Mouse (Mus musculus) spleen, adult 18-20 months (tissue): ENCODE measurements around the gene Ascc3.

Experiments
- DNase-seq, 2 experiments: peaks; one replicate each; pipeline ENCODE4 v3.0.0; 2022; ENCODE audit warnings: mixed read lengths in 2 of 2

Gene Ascc3

DNA sequence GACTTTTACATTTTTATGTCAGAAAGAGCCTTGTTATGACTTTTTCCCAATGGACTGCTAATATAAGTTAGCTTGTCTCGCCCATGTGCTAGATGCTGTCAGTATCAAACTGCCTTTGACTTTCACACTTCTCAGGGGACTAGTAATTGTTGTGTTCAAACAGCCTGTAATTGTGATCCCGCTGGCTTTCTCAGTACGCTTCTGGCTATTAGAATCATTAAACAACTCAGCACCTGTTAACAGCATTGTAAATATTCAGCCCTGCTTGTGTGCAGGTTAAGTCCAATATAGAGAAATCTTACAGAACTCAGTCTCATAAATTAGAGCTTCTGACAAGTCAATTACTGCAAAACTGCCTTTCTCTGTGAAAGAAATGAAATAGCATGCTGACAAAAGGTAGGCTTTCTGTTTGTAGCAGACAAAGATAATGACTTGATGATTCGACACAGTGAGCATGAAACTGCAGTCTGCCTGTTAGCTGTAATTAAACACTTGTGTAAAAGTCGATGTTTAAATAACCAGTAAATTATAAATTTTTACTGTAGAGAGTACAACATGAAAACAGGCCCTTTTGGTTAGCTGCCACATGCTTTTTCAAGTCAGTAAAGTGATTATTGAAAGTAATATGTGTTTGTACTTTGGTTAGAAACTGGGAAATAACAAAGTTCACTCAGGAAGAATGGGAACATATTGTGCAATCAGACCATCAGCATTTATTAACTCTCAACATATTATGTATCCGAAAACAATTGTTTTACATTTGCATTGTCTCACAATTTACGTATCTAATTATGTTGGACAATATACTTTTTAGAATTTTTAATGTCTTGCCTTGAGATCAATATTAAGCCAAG, 171.2 kb downstream of the Ascc3 start:
- no peak for DNase-seq

DNA sequence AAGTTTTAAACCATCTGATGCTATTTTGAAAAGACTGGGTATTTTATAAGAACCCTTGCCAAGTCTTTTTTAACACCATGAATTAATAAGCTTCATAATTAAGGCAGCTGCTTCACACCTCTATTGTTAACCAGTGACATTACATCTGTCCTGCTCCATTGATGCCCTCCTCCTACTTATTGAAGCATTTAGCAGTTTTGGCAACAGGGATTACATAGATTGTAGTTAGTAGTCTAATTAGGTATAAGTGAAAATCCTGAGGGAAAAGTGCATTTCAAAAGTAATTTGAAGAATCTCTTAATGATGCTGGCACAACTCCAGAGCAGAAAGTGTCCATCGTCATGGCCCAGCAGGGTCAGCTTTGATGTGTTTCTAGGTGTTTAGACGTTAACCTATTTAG, 180.3 kb downstream of the Ascc3 start:
- DNase-seq: no peak

DNA sequence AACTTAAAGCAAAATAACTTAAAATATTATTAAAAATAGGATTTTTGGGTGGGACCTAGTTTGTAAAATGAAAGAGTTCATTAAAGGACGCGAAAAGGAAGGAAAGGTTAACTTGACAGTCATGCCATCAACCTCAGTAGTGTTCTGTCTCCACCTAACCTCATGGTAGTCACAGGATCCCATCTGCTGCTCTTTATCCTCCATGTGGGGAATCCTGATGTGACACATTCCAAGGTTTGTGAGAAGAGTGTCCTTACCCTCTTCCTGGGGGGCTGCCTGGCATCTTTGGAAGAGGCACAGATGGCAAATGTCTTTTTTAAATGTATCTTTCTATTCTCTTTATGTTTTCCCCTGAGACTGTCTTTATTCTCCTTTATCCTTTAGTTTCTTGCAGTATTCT, 181.4 kb downstream of the Ascc3 start:
- no peak for DNase-seq

DNA sequence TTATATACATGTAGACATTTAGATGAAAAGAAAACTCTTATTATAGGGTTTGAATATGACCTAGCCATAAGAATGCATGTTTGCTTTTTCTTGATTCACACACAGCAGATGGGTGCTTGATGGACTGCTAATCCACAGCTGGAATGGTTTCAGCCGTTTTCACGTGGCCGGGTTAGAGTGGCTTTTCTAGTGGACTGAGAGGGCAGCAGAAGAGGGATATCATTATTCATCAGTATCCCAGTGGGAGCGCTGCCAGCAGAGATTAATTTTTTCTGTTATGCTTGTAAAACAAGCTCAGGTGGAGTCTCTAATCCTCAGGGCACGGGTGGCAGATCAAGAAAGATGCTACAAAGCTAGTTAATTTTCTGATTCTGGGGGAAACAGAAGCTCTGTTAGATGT, 200.4 kb downstream of the Ascc3 start:
- no peak for DNase-seq

DNA sequence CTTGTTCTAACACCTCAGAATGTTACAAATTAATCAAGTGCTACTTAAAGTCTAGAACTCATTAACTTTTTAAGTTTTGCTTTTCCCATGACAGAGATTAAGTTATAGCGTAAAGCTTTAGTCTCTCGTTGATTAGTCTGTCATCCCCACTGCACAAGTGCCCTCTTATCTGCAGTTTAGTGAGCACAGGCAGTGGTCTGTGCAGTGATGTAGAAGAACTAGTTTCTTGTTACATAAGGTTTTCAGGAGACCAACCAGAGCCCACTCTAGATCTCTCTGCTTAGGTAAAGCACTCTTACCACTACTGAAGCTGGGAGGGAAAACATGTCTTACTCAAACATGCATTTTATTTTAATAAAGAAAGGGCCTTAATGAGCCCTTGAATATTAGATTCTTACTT, 209.1 kb downstream of the Ascc3 start:
- DNase-seq: no peak

DNA sequence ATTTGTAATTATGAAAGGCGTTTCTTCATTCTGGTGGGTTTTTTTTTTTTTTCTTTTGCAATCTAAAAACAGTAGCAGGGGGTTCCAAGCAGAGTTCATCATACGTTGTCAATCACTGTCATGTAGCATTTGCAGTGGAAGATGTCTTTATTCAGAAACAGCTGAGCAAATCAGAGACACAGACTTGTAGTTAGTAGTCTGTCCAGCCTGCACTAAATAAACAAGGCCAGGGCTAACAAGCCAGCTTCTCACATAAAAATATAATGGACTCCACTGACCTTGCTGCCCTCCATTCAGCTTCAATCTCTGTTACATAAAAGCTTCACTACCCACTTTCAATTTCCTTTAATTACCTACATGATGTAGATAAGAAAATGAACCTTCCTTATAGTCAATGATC, 209.9 kb downstream of the Ascc3 start:
- DNase-seq: no peak

DNA sequence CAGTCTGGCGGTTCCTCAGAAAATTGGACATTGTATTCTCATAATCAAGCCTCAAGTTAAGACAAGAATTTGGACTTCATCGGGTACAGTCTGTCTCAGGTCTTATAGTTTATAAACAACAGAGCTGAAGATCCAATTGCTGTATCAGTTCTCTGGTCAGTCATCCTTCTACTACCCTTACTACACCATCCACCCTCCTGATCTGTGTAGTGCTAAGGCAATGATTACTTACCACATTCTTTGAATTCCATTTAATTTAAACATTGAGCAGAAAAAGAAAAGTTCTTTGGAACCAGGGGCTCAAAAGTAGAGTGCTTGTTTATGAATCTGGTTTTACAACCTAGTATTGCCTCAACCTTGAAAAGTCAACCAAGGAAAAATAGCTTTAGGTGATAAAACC, 213.7 kb downstream of the Ascc3 start:
- DNase-seq: no peak

DNA sequence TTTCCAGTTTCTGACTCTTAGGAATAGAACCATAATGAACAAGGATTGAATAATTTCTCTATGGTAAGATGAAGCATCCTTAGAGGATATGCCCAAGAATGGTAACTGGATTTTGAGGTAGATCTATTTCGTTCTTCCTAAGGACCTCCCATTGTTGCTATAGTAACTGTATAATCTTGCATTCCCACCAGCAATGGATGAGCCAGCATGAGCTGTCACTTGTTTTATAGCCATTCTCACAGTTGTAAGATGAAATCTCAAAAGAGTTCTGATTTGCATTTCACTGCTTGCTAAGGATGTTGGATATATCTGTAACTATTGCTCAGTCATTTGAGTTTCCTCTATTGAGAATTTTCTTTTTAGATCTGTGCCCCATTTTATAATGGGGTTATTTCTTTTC, 229.9 kb downstream of the Ascc3 start:
- no peak for DNase-seq

DNA sequence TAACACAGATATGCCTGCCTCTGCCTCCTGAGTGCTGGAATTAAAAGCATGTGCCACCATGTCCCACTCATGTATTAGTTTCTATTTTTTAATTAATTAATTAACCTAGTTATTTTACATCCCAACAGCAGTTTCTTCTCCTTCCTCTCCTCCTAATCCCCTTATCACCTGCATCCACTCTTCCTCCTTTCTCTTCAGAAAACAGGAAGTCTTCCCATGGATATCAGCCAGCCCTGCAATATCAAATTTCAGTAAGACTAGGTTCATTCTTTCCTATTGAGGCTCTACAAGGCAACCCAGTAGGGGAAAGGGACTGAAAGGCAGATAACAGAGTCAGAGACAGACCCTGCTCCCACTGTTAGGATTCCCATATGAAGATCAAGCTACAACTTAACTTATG, 234.4 kb downstream of the Ascc3 start:
- no peak for DNase-seq

DNA sequence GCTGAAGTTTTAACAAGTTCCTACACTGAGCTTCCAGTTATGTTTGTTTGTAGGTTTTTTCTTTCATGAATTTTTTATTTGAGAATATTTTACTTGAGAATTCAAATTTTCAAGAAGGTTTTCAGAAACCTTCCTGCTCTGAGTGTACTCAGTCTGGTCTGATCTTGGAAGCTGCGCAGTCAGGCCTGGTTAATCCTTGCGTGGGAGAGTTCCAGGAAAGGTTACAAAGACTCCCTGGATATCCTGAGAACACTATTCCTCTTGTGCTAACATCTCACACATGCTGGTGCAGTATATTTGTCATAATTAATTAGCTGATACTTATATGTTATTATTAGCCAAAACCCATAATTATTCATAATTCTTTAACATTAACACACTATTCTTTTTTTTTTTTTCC, 242.1 kb downstream of the Ascc3 start:
- no peak for DNase-seq

DNA sequence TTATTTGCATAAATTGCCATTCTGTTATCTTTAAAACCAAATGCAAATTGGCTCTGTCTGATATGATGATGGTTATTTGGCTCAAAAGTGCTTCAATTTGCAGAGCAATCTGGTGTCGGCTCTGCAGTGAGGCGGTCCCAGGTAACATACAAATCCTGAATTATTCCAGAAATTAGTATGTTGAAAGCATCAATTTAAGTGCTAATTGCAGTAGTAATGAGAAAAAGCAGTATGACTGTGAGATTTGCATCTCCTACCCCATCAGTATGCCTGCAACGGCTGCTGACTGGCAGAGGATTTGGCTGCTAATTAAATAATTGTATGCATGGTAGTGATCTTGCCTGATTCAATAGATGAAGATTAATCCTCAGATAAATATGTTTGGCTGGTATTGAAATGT, 250.9 kb downstream of the Ascc3 start:
- DNase-seq: no peak

DNA sequence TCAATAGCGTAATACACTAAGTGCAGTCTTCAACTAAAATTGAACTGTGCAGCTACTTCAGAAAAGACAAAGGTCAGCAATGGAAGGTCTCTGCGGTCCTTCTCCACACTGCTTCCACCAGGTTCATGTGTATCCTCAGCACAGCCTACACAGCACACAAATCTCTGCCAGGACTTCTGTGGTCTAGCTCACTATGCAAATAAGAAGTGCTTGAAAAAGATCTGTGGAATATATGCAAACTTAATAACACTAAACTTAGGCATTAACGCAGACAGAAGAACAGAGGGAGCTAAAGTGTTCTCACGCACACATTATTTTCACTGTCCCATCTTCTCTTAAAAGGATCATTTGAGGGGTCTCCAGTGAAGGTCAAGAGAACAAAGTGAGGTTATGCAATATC, 275.7 kb downstream of the Ascc3 start:
- no peak for DNase-seq

DNA sequence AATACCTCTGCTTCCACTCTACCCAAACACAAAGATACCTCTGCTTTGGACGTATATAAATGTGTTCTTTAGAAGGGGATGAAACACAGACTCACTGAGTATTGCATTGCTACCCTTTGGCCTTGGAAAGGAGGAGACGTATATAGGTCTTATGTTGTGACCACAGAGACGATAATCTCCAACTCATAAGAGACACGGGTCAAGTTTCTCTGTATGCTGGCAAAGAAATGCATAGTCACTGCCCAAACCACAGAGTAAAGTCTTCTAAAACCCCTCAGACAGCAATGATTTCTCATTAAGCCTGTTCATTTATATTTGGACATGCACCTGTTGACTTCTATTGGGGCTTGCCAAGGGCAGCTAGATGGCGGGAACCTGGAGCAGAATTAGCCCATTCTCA, 284.5 kb downstream of the Ascc3 start:
- DNase-seq: no peak

DNA sequence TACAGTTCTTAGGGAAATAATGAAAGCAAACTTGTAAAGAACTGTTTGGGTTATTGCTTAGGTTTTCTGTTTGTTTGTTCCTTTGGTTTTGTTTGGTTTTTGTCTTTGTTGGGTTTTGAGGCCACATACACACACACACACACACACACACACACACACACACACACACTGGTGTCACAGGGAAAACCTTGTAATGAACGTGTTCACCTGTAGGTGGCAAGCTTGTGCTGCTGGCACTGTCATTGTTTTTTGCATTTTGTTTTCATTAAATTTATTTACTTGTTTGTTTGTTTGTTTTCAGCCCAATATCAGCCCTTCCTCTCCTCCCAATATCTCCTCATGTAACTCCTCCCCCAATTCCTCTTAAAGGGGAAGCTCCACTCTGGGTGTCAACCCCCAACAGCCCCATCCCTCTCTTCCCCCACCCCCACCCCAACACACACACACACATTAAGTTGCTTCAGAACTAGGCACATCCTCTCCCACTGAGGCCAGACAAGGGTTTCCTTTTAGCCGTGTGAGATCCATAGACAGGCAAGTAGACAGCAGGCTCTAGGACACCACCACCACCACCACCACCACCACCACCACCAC, 289.1 kb downstream of the Ascc3 start:
- no peak for DNase-seq

DNA sequence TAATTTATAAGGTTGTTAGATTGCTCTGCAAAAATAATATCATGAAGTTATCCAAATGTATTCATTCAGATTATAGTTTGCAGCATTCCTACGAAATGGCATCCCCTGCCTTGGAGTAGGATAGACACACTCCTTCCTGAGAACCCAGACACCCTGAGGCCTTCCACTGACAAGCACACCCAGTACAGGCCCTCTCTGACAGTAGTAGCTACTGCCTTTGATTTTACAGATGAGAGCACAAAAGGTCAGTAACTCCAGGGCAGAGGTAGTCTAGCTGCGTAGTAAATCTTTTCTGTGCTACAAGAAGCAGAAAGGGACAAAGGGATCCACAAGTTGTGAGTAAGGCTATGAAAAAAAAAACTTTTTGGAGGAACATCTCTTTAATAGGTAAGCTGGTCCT, 289.9 kb downstream of the Ascc3 start:
- DNase-seq: no peak

DNA sequence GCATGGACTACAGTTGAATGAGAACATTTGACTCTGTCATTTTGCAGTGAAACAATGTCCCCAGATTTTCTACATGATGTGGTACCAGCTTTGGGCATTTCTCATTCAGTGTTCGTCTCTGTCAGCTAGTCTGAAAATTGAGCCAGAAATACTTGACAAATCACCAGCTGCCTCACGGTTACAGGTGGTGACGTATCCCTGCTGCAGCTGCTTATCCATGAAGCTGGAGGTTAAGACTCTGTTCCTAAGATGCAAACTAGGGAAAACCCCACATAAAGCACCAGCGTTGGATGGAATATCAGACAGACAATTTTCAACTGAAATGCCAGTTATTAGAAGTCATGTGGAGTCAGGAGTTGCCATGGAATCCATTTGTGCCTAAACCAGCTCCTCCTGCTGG, 293.8 kb downstream of the Ascc3 start:
- no peak for DNase-seq

DNA sequence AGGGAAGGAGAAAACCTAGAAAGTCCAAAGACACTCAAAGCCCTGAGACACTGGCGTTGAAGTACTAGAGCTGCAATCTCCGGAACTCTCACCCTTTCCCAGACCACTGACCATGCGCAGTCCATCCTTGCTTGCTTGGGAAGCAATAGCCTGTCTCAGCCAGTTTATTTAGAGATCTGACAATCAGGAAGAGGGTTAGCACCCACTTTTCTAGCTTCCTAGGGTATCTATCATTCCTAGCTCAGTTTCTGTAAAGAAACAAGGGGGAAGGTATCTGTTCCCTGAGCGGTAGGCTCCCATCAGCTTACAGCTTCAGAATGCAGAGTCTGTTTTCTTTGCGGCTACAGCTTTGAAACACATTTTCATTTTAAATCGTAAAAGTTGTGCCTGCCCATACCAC, 298.2 kb downstream of the Ascc3 start:
- DNase-seq: no peak

DNA sequence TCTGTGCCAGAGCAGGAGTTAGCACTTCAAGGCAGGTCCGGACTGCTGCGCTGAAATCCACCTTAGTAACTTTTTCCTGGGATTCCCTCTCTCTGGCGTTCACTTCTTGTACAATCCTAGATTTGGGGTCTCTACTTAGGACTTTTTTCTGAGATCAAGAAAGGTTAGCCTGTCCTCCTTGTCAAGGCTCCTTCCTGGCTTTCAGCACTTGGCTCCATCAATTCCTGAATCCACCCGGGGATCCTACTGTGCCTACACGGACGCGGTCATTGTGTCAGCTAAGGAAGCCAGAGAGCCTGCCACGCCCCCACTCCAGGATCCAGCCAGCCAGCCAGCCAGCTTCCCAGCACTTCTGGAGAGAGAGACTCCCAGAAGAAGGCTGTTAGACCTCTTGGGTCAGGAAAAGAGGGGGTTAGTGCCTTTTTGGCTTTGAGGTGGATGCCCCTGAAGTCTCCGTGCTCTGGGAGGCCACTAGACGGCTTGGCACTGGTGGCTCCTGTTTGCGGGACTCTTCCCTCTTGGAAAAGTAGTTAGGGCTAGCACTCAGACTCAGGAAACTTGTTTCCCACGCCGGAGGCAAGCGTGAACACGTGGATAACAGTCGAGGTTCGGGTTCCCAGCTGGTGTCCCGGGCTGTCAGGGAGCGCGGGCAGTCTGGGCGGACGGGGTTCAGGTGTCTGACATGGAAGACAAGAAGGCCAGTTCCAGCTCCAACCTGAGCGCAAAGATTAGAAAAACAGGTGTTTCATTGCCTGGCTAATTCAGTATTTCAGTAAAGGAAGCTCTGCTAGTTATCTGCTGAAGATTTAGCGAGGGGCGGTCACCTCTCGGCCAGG, 299.6 kb downstream of the Ascc3 start:
- no peak for DNase-seq

DNA sequence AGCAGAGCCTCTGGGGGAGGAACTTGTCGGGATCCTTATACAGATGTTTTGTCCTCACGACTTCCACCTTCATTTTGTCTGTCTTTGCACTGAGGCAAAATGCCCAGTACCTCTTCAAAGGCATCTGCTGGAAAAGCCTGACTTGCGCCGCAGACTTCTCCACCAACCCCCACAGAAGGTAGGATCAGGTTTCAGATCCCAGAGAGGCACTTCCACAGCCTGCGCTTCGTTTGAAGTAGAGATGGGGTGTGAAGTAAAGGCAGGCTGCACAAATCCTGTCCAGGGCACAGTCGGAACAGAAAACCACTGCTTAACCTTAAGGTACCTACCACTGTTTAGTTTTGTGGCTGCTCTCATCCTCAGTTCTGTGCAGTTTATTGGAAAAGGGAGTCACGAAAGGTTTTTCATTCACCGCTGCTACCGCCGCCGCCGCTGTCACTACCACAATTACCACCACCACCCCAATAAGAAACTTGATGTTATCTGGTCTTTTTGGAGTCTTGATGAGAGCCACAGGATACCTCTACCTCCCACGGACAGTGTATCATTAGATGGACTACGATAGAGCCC, 300.4 kb downstream of the Ascc3 start:
- DNase-seq: no peak

DNA sequence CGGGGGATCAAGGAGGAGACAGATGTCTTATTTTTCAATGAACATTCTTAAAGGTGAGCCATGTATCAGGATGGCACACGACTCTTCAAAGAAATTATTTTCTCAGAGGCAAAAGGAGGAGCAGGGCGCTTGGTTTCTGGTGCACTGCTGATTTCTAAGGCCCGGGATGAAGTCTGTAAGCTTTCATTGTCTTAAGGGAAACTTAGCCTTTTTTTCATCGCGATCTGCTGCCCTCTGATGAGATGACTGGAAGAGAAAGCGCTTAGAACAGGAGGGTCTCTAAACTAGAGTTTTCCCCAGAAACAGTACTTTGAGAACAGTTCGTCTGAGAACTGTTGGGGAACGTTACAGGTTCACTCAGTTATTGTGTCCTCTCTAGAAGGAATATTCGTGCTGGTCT, 301.1 kb downstream of the Ascc3 start:
- DNase-seq: no peak

DNA sequence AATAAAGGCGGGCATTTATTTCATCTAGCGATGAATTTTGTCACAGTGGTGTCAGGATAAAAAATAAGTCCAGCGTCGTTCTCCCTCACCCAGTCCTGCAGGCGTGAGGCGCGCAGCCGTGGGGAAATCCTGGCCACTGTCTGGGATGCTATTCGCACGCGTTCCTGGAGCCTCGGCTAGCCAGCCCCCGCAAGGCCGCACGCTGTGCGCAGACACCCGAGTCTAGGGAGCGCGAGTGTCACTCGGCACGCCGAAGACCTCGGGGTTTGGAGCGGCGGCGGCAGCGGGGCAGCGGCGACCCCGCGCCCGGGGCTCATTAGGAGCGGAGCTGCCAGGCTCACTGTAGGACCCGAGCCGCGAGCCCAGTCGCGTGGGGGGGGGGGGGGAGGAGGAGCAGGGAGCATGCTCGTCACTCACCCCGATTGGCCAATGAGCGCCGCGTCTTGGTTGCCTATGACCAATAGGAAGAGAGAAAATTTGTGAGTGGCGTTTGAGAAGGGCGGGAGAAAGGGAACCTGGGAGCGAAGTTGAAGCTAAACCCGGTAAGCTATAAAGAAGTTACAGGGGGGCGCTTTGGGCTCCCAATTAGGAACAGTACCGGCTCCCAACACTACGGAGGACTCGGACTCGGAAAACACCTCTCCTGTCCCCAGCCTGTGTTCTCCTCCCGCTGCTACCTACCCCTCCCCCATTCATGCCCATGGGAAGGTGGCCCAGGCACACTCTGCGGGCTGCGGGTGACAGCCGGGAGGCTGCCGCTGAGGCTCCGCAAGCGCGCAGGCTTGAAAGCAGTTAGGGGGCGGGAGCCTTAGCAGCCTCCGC, 301.9 kb downstream of the Ascc3 start, which contains the start of gene Sim1:
Gene Sim1 (plus strand): TSS at position 585 of the 822 bp plus-strand sequence.
- no peak for DNase-seq

DNA sequence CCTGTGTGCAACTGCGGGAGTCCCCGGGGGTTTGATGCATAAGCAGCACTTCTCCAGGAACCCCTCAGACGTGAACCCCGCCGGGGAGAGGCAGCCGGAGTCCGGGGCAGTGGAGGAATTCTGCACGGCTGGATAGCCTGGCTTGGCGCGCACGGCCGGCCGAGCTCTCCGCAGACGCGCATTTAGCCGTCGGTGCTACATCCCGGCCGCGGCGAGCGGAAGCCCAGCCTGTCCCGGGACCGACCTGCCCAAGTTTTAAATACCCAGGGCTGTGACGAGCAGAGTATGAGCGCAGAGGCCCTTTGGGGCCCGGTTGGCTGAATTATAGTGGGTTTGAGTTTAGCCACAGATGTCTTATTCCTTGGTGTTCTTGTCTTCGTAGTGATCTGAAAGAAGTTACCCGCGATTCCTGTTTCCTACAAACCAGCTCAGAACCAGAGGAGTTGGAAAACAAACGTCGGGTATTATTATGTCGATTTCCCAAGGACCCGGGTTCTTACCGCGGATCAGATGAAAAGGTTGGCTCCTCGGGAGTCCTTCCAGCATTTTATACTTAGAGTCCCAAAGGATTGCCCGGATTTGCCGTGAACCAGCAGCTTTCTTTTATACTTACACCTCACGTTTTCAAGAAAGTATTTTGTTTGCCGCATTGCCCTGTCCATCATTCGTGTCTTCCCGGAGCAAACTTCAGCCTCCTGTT, 302.8 kb downstream of the Ascc3 start:
- no peak for DNase-seq
